Mouse (Mus musculus) ovary, adult 18-20 months (tissue): ENCODE measurements around the gene Trmt10a.

ENCODE experiments used
- DNase-seq: peaks from one replicate; pipeline ENCODE4 v3.0.0; 2022; ENCODE audit warnings: low spot score, mixed read lengths

Trmt10a gene

GRCm38 (mm10) chr3:138197556-138197955 lies 54.3 kb downstream of the Trmt10a start:
- no peak for DNase-seq

- peak; percentile 69 for DNase-seq
Measured at GRCm38 (mm10) chr3:138197973-138198721, 54.9 kb downstream of the Trmt10a start.

DNA sequence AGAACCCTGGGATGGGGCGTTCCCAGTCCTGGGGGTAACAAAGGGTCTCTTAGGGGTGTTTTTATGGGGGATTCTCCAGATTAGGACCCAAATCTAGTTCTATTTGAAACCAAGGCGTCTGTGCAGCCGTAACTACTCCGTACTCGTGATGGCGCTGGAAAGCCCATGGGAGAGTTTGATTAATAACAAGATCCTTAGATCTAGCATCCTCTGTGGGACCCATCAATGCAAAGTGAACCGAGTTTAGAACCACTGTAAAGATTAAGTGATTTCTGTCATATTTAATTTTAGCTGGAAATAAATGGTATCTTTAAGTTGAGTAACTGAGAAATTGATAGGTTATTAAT lies 55.4 kb downstream of the Trmt10a start:
- no peak for DNase-seq

DNA sequence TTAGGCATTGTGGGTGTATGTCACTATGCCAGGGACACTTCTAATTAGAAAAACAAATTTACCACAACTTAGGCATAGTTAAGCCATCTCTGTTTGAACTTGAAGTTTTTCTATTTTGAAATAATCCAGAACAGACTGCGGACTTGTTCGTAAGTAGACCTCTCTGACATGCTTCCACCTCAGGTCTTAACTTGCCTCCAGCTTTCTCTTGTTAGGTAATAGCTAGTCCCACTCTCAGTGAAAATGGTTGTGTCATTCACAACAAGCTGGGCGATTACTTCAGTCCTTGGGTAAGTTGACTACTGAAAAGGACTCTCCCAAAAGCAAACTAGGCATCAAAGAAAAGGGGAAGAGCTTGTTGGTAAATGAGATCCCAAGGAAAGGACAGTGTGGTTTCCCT lies 65.6 kb downstream of the Trmt10a start:
- no peak for DNase-seq
